Mouse (Mus musculus) lung, embryonic 14.5 days (tissue): ENCODE data around the gene Gm28048. TPM values are rescaled to one million over a fixed set of nuclear protein-coding genes. Genes with fewer than 3 reads are reported as not detected.

Experiments
- ATAC-seq: fragments of 200-750 bp; cut with Nextera tagmentation; 2 replicates; pipeline ENCODE4 v1.8.0; 2017; ENCODE audit warnings: mild to moderate bottlenecking, moderate TSS enrichment, moderate library complexity; ENCODE audit not compliant: insufficient read depth
- DNase-seq: peaks from one replicate; pipeline ENCODE4 v3.0.0-alpha.2; 2015
- H3K27ac ChIP-seq: fragments of 300-500 bp; sonication (generic); 2 replicates; pipeline ENCODE4 v1.5.1; 2014; ENCODE audit warnings: low read depth, mild to moderate bottlenecking, moderate library complexity
- H3K27me3 ChIP-seq: fragments of 300-500 bp; sonication (generic); 2 replicates; pipeline ENCODE4 v1.6.1; 2014; ENCODE audit warnings: low read length, control low read depth; ENCODE audit not compliant: insufficient read depth
- H3K36me3 ChIP-seq: fragments of 300-500 bp; sonication (generic); 2 replicates; pipeline ENCODE4 v1.6.1; 2014; ENCODE audit warnings: control low read depth; ENCODE audit not compliant: insufficient read depth
- H3K4me1 ChIP-seq: fragments of 300-500 bp; sonication (generic); 2 replicates; pipeline ENCODE4 v1.6.1; 2014; ENCODE audit warnings: antibody characterized with exemption, control low read depth; ENCODE audit not compliant: insufficient read depth
- H3K4me2 ChIP-seq: fragments of 300-500 bp; sonication (generic); 2 replicates; pipeline ENCODE4 v1.6.1; 2014; ENCODE audit warnings: mild to moderate bottlenecking
- H3K4me3 ChIP-seq: fragments of 300-500 bp; sonication (generic); 2 replicates; pipeline ENCODE4 v1.5.1; 2014; ENCODE audit warnings: low read depth, low read length
- H3K9ac ChIP-seq: fragments of 300-500 bp; sonication (generic); 2 replicates; pipeline ENCODE4 v1.6.1; 2014
- H3K9me3 ChIP-seq: fragments of 300-500 bp; sonication (generic); 2 replicates; pipeline ENCODE4 v1.6.1; 2016; ENCODE audit warnings: low read depth, low read length, control low read depth
- CTCF ChIP-seq: IDR thresholded peaks from 2 replicates; pipeline ENCODE4 v1.5.1; 2016; ENCODE audit warnings: antibody characterized with exemption, low read depth
- WGBS: fragments of 180-500 bp; shearing (Covaris S2); extraction: QIAGEN DNeasy Blood & Tissue Kit; methylation state at CpG from one replicate; pipeline ENCODE4 v1.1.7; 2014; 5-methylcytosine and 5-hydroxymethylcytosine counted together
- polyA plus RNA-seq: library from polyadenylated mRNA; unstranded; fragments of >200 nt; fragmentation: Nextera tagmentation; extraction: Ambion mirVana; gene quantifications from 2 replicates; pipeline ENCODE4 v1.2.1, GENCODE M21; 2014

Gene Gm28048
- polyA plus RNA-seq, 1 experiment from 2014 or later, result 15.3 TPM

- H3K9ac ChIP-seq, result no peak overlapping the region
- no peaks in the 10 kb centered on the region for H3K27me3 ChIP-seq
- H3K27ac ChIP-seq, result no peak overlapping the region
- no peak overlapping the region for H3K4me2 ChIP-seq
- 89% methylated on average over 6 of the region's 6 CpGs for WGBS
- H3K9me3 ChIP-seq, result no peaks in the 10 kb centered on the region
- ATAC-seq (no peak), DNase-seq (no peak)
- TF ChIP-seq CTCF, result no peak
- no peaks in the 10 kb centered on the region for H3K4me1 ChIP-seq
- H3K4me3 ChIP-seq, result no peak overlapping the region
- no peaks in the 10 kb centered on the region for H3K36me3 ChIP-seq
These were observed 155.2 kb downstream of the Gm28048 start for GRCm38 (mm10) chr11:22826665-22827064.

GRCm38 (mm10) chr11:22826051-22826450 lies 155.8 kb downstream of the Gm28048 start:
- Histone ChIP-seq H3K4me3 (no peak overlapping the region), H3K36me3 (no peaks in the 10 kb centered on the region), H3K4me2 (no peak overlapping the region), H3K4me1 (no peaks in the 10 kb centered on the region), H3K27me3 (no peaks in the 10 kb centered on the region), H3K9ac (no peak overlapping the region), H3K27ac (no peak overlapping the region), H3K9me3 (no peaks in the 10 kb centered on the region)
- ATAC-seq (no peak), DNase-seq (no peak)
- 84% methylated on average over 14 of the region's 14 CpGs for WGBS
- no peak for TF ChIP-seq CTCF

GRCm38 (mm10) chr11:22825548-22825947 lies 156.3 kb downstream of the Gm28048 start:
- ATAC-seq, result no peak
- Histone ChIP-seq H3K4me2 (no peak overlapping the region), H3K4me1 (no peaks in the 10 kb centered on the region), H3K27me3 (no peaks in the 10 kb centered on the region), H3K9ac (no peak overlapping the region), H3K9me3 (no peaks in the 10 kb centered on the region), H3K27ac (no peak overlapping the region), H3K36me3 (no peaks in the 10 kb centered on the region), H3K4me3 (no peak overlapping the region)
- 79% methylated on average over 1 of the region's 1 CpGs for WGBS
- no peak for TF ChIP-seq CTCF
- DNase-seq, result no peak

DNA sequence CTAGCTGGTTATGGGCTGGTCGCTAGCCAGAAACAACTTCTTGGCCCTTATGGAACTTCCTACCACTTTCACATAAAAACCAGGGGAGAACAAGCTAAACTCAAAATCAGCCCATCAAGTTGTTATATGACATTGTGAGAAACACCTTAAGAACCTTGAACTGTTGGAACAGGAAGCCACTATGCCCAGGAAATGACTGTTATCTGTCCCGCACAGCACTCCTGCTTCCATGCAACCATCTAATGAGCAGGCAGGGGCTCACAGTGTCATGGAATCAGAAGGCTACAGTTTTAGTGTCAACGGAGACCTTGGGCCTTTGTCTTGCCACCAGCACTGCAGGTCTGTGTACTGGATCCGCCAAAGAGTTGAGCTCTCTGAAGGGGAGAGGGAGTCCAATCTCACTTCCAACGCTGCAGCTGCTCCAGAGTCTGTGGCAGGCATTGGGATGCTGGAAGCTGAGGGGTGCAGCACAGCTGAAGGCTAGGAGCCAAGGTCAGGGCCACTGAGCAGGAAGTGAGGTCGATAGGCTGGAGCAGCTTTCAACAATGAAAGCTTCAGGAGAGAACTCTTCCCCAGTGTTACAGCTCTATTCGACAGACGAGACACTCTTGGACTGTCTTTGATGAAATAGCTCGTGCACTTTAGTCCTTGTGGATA lies 157.7 kb downstream of the Gm28048 start:
- TF ChIP-seq CTCF, result no peak
- ATAC-seq (no peak), DNase-seq (no peak)
- 69% methylated on average over 9 of the region's 9 CpGs for WGBS
- Histone ChIP-seq H3K4me2 (no peak overlapping the region), H3K4me1 (no peaks in the 10 kb centered on the region), H3K9ac (no peak overlapping the region), H3K27ac (no peak overlapping the region), H3K9me3 (no peaks in the 10 kb centered on the region), H3K27me3 (no peaks in the 10 kb centered on the region), H3K4me3 (no peak overlapping the region), H3K36me3 (no peaks in the 10 kb centered on the region)

- Histone ChIP-seq H3K27ac (no peak overlapping the region), H3K4me2 (no peak overlapping the region), H3K36me3 (no peaks in the 10 kb centered on the region), H3K4me1 (no peaks in the 10 kb centered on the region), H3K27me3 (no peaks in the 10 kb centered on the region), H3K9ac (no peak overlapping the region), H3K9me3 (no peaks in the 10 kb centered on the region), H3K4me3 (no peak overlapping the region)
- TF ChIP-seq CTCF, result no peak
- no peak for ATAC-seq
- DNase-seq, result no peak
- WGBS, result 77% methylated on average over 3 of the region's 3 CpGs
These were observed 160.6 kb downstream of the Gm28048 start for GRCm38 (mm10) chr11:22821243-22821642.

- ATAC-seq, result no peak
- TF ChIP-seq CTCF, result no peak
- no peak overlapping the region for H3K4me3 ChIP-seq
- no peak overlapping the region for H3K4me2 ChIP-seq
- H3K27ac ChIP-seq, result no peak overlapping the region
- H3K27me3 ChIP-seq, result no peaks in the 10 kb centered on the region
- 69% methylated on average over 5 of the region's 5 CpGs for WGBS
- no peaks in the 10 kb centered on the region for H3K4me1 ChIP-seq
- H3K9ac ChIP-seq, result no peak overlapping the region
- no peaks in the 10 kb centered on the region for H3K9me3 ChIP-seq
- H3K36me3 ChIP-seq, result no peaks in the 10 kb centered on the region
- DNase-seq, result no peak
These were observed 163.5 kb downstream of the Gm28048 start for GRCm38 (mm10) chr11:22818371-22818770.

- H3K27me3 ChIP-seq, result no peaks in the 10 kb centered on the region
- H3K4me1 ChIP-seq, result no peaks in the 10 kb centered on the region
- no peaks in the 10 kb centered on the region for H3K36me3 ChIP-seq
- no peak overlapping the region for H3K27ac ChIP-seq
- no peak overlapping the region for H3K4me2 ChIP-seq
- DNase-seq, result no peak
- TF ChIP-seq CTCF, result no peak
- H3K9ac ChIP-seq, result no peak overlapping the region
- no peak overlapping the region for H3K4me3 ChIP-seq
- WGBS, result 91% methylated on average over 7 of the region's 7 CpGs
- no peaks in the 10 kb centered on the region for H3K9me3 ChIP-seq
- no peak for ATAC-seq
These were observed 166.0 kb downstream of the Gm28048 start for GRCm38 (mm10) chr11:22815877-22816276.

GRCm38 (mm10) chr11:22815143-22815542 lies 166.7 kb downstream of the Gm28048 start:
- Histone ChIP-seq H3K4me3 (no peak overlapping the region), H3K9me3 (no peaks in the 10 kb centered on the region), H3K36me3 (no peaks in the 10 kb centered on the region), H3K4me1 (no peaks in the 10 kb centered on the region), H3K4me2 (no peak overlapping the region), H3K9ac (no peak overlapping the region), H3K27me3 (no peaks in the 10 kb centered on the region), H3K27ac (no peak overlapping the region)
- no peak for TF ChIP-seq CTCF
- no peak for DNase-seq
- no peak for ATAC-seq
